Comparison of ENCODE assay signal across 21 mouse cellular contexts in genomic region chr9:31168356-31169093, GRCm38 (mm10). TPM values are rescaled to one million over a fixed set of nuclear protein-coding genes. Genes with fewer than 3 reads are reported as not detected.
DNase-seq lines count a peak whose midpoint lies in the region; ATAC-seq and TF ChIP-seq lines count a peak whose summit lies in the region.
"Had no signal": no experiment of that assay in that cellular context is flagged by ENCODE, and none has a peak within 500 bp of the region (broad histone marks: within the 10 kb centered on the region; RNA-seq: fewer than 3 reads in every experiment).

No protein-coding gene starts in this region.

- H3K27me3 ChIP-seq in heart, adult 2 months (ENCODE audit: control insufficient read depth, insufficient read depth, low read length) = no peaks in the 10 kb centered on the region
- no peaks in the 10 kb centered on the region for H3K27me3 ChIP-seq in heart, embryonic 11.5 days (ENCODE audit: control insufficient read depth, insufficient read depth, low read length)
- no peaks in the 10 kb centered on the region for H3K27me3 ChIP-seq in heart, postnatal 0 days (ENCODE audit: control insufficient read depth, insufficient read depth, low read length)
- H3K27me3 ChIP-seq in kidney, embryonic 15.5 days = no peaks in the 10 kb centered on the region
- H3K27me3 ChIP-seq: CH12.LX; embryonic facial prominence, embryonic 13.5 days; forebrain, embryonic 12.5 days; hindbrain, embryonic 12.5 days; Patski had no signal

- no peak overlapping the region for H3K9ac ChIP-seq in heart, adult 2 months (ENCODE audit: low read depth, low read length)
- no peak overlapping the region for H3K9ac ChIP-seq in heart, embryonic 11.5 days (ENCODE audit: low read depth, low read length)
- H3K9ac ChIP-seq in heart, postnatal 0 days (replicated peaks; ENCODE audit: low read depth, low read length) = no peak overlapping the region
- H3K9ac ChIP-seq in kidney, embryonic 15.5 days = no peak overlapping the region
- H3K9ac ChIP-seq: embryonic facial prominence, embryonic 13.5 days; forebrain, embryonic 12.5 days; hindbrain, embryonic 12.5 days had no signal

- H3K9me3 ChIP-seq in heart, embryonic 11.5 days (replicated peaks; ENCODE audit: control insufficient read depth, low read length) = no peaks in the 10 kb centered on the region
- no peaks in the 10 kb centered on the region for H3K9me3 ChIP-seq in heart, postnatal 0 days (replicated peaks; ENCODE audit: control insufficient read depth, low read length)
- H3K9me3 ChIP-seq in kidney, embryonic 15.5 days (replicated peaks) = no peaks in the 10 kb centered on the region
- H3K9me3 ChIP-seq: embryonic facial prominence, embryonic 13.5 days; forebrain, embryonic 12.5 days; hindbrain, embryonic 12.5 days had no signal

- peak overlapping the region; percentile 16; the same call in 1 of the 2 replicates for H3K27ac ChIP-seq in heart, adult 2 months
- no peak overlapping the region for H3K27ac ChIP-seq in heart, embryonic 11.5 days (ENCODE audit: low read depth, low read length)
- peak overlapping the region; percentile 96 for H3K27ac ChIP-seq in bone marrow macrophage, adult 2 months (ENCODE audit: insufficient read depth, low read depth, low read length)
- H3K27ac ChIP-seq in heart, postnatal 0 days (ENCODE audit: low read depth) = no peak overlapping the region
- peak overlapping the region; percentile 99 for H3K27ac ChIP-seq in macrophage
- no peak overlapping the region for H3K27ac ChIP-seq in kidney, embryonic 15.5 days
- H3K27ac ChIP-seq: embryonic facial prominence, embryonic 13.5 days; forebrain, embryonic 12.5 days; hindbrain, embryonic 12.5 days had no signal

- H3K79me2 ChIP-seq in heart, adult 2 months (replicated peaks; ENCODE audit: control insufficient read depth, insufficient read depth, low read length) = no peaks in the 10 kb centered on the region
- peaks cover 47% of the 10 kb centered on the region for H3K79me2 ChIP-seq in macrophage (ENCODE audit: inconsistent target)

- no peak overlapping the region; the same call in 1 of the 2 replicates for H3K4me2 ChIP-seq in heart, embryonic 11.5 days
- H3K4me2 ChIP-seq in heart, postnatal 0 days (ENCODE audit: low read depth, low read length) = 0 out of 2 replicates have a peak overlapping the region, but pooled peaks have one; percentile 21
- no peak overlapping the region for H3K4me2 ChIP-seq in kidney, embryonic 15.5 days
- H3K4me2 ChIP-seq: embryonic facial prominence, embryonic 13.5 days; forebrain, embryonic 12.5 days; hindbrain, embryonic 12.5 days had no signal

- no peak for ATAC-seq in heart, embryonic 11.5 days (replicated peaks; ENCODE audit: insufficient number of reproducible peaks, low FRiP score, low TSS enrichment)
- ATAC-seq in heart, postnatal 0 days (ENCODE audit: insufficient read depth, low read depth) = peak; percentile 78
- ATAC-seq in kidney, embryonic 15.5 days (replicated peaks; ENCODE audit: low FRiP score) = no peak
- ATAC-seq: activated CD4-positive, CD25-positive, alpha-beta regulatory T cell, adult 4 months; forebrain, embryonic 16.5 days; hindbrain, embryonic 16.5 days; inflammation-experienced regulatory T-cells, adult 6 months; intestine, postnatal 0 days; Patski had no signal

- peaks cover 6% of the 10 kb centered on the region for H3K4me1 ChIP-seq in heart, adult 2 months (ENCODE audit: control insufficient read depth, insufficient read depth, low read length)
- H3K4me1 ChIP-seq in heart, embryonic 11.5 days (ENCODE audit: control insufficient read depth, insufficient read depth, low read length) = peaks cover 5% of the 10 kb centered on the region; the same call in 1 of the 2 replicates
- H3K4me1 ChIP-seq in bone marrow macrophage, adult 2 months (ENCODE audit: control insufficient read depth, insufficient read depth, low read length) = peaks cover 82% of the 10 kb centered on the region
- H3K4me1 ChIP-seq in heart, postnatal 0 days (ENCODE audit: control insufficient read depth, insufficient read depth) = peaks cover 7% of the 10 kb centered on the region
- no peaks in the 10 kb centered on the region for H3K4me1 ChIP-seq in kidney, embryonic 15.5 days
- H3K4me1 ChIP-seq: embryonic facial prominence, embryonic 13.5 days; forebrain, embryonic 12.5 days; hindbrain, embryonic 12.5 days had no signal

- TF ChIP-seq CTCF in heart, adult 2 months (IDR thresholded peaks at IDR 0.05) = no peak
- TF ChIP-seq CTCF in bone marrow macrophage, adult 2 months (IDR thresholded peaks at IDR 0.05; ENCODE audit: low read depth, low read length) = no peak
- TF ChIP-seq CTCF in heart, postnatal 0 days (IDR thresholded peaks at IDR 0.05; ENCODE audit: low read depth) = no peak

- TF ChIP-seq POLR2A in heart, adult 2 months (IDR thresholded peaks at IDR 0.05; ENCODE audit: insufficient read depth, low read depth, low read length) = no peak
- no peak for TF ChIP-seq POLR2A in bone marrow macrophage, adult 2 months (IDR thresholded peaks at IDR 0.05; ENCODE audit: borderline replicate concordance, low read depth, low read length)

- peaks cover 17% of the 10 kb centered on the region for H3K36me3 ChIP-seq in heart, adult 2 months (ENCODE audit: control insufficient read depth, insufficient read depth, low read length)
- peaks cover 12% of the 10 kb centered on the region for H3K36me3 ChIP-seq in heart, embryonic 11.5 days (ENCODE audit: control insufficient read depth, insufficient read depth, low read length)
- peaks cover 65% of the 10 kb centered on the region for H3K36me3 ChIP-seq in heart, postnatal 0 days (replicated peaks; ENCODE audit: control insufficient read depth, insufficient read depth, low read length)
- H3K36me3 ChIP-seq in macrophage (ENCODE audit: inconsistent target) = peaks cover 6% of the 10 kb centered on the region; the same call in 1 of the 2 replicates
- peaks cover 74% of the 10 kb centered on the region for H3K36me3 ChIP-seq in kidney, embryonic 15.5 days

- TF ChIP-seq EP300 in heart, adult 2 months (IDR thresholded peaks at IDR 0.05; ENCODE audit: insufficient read depth, low read depth, low read length) = 0 out of 2 replicates have a peak, but pooled peaks have one; percentile 41
- TF ChIP-seq EP300 in heart, postnatal 0 days (IDR thresholded peaks at IDR 0.05; ENCODE audit: low read depth) = 0 out of 2 replicates have a peak, but pooled peaks have one; percentile 32

- DNase-seq in heart, adult 2 months = peak; percentile 37 to 56
- peak; percentile 72 for DNase-seq in heart, postnatal 0 days (ENCODE audit: low spot score)
- DNase-seq: adrenal gland, postnatal 14 days; cerebellum, adult 9-10 months; cerebellum, postnatal 36 days; gastrocnemius, postnatal 25 days; kidney, adult 8-10 months had no signal

- intact Hi-C loops in heart, adult 2 months (cut with DNase I) = loop anchor here (5.0 kb wide), 2 partner anchors 39 to 114 kb away; partner anchors contain the start of gene Prdm10

- H3K4me3 ChIP-seq in heart, adult 2 months = no peak overlapping the region
- no peak overlapping the region for H3K4me3 ChIP-seq in heart, embryonic 11.5 days (ENCODE audit: low read depth, low read length)
- peak overlapping the region; percentile 13; the same call in 1 of the 2 replicates for H3K4me3 ChIP-seq in bone marrow macrophage, adult 2 months (ENCODE audit: insufficient read depth, low read length)
- H3K4me3 ChIP-seq in heart, postnatal 0 days (ENCODE audit: low read depth, low read length) = no peak overlapping the region
- H3K4me3 ChIP-seq in macrophage (ENCODE audit: inconsistent target) = no peak overlapping the region
- no peak overlapping the region for H3K4me3 ChIP-seq in kidney, embryonic 15.5 days (replicated peaks)
- H3K4me3 ChIP-seq: embryonic facial prominence, embryonic 13.5 days; forebrain, embryonic 12.5 days; hindbrain, embryonic 12.5 days had no signal

- WGBS in heart, adult 2 months = 70% methylated on average over 22 of the region's 22 CpGs
- WGBS in heart, embryonic 11.5 days (ENCODE audit: insufficient replicate concordance) = 80% methylated on average over 22 of the region's 22 CpGs
- WGBS in heart, postnatal 0 days = 53% methylated on average over 22 of the region's 22 CpGs
- WGBS in macrophage (ENCODE audit: missing documents) = 85% methylated on average over 22 of the region's 22 CpGs
- 94% methylated on average over 22 of the region's 22 CpGs for WGBS in kidney, embryonic 15.5 days

RNA-seq across cellular contexts. Expression of gene St14, which starts 36.9 kb away (rescaled TPM):
- under 1 TPM; 0.25 to 0.55 TPM for total RNA-seq in heart, adult 2 months (2021)
- polyA plus RNA-seq in heart, adult 2 months (2012; rRNA removed) = 0.18 and 1.2 TPM in 2 replicates
- 0.63 and 0.96 TPM in 2 replicates for polyA plus RNA-seq in heart, embryonic 11.5 days (2014; fragmentation: Nextera tagmentation; extraction: Ambion mirVana)
- polyA plus RNA-seq in bone marrow macrophage, adult 2 months (2012; ENCODE audit: insufficient read depth, insufficient read length, missing spikeins) = 0.64 and 1.4 TPM in 2 replicates
- total RNA-seq in heart, postnatal 0 days (2014; rRNA removed; ENCODE audit: low replicate concordance) = 3.3 TPM in 2 replicates
- 0.23 and 0.60 TPM in 2 replicates for polyA plus RNA-seq in heart, postnatal 0 days (2015; fragmentation: Nextera tagmentation; extraction: Ambion mirVana)
- 1 to 10 TPM; 1.1 to 6.3 (median 2.7) TPM for total RNA-seq in macrophage (2018; cell fraction: chromatin; rRNA removed)
- total RNA-seq in macrophage (2018; cell fraction: cytosol; rRNA removed) = 1 to 10 TPM; 1.8 to 6.9 (median 3.5) TPM
- 10 to 100 TPM in 1 of 26 experiments, 1 to 10 TPM in 25; 2.8 to 10.1 (median 4.9) TPM for total RNA-seq in macrophage (2018; cell fraction: nucleus; rRNA removed)
- 2.1 to 4.9 TPM (median 3.5 TPM) in 3 replicates for polyA plus RNA-seq in macrophage (2018)
- 32.0 and 32.5 TPM in 2 replicates for polyA plus RNA-seq in kidney, embryonic 15.5 days (2015; fragmentation: Nextera tagmentation; extraction: Ambion mirVana)
- polyA plus RNA-seq: Patski had no signal

RNA-seq across cellular contexts. Expression of gene Aplp2, which starts 43.1 kb away (rescaled TPM):
- 100 to 1,000 TPM; 285 to 294 TPM for total RNA-seq in heart, adult 2 months (2021)
- 413 and 640 TPM in 2 replicates for polyA plus RNA-seq in heart, adult 2 months (2012; rRNA removed)
- 271 and 345 TPM in 2 replicates for polyA plus RNA-seq in heart, embryonic 11.5 days (2014; fragmentation: Nextera tagmentation; extraction: Ambion mirVana)
- polyA plus RNA-seq in bone marrow macrophage, adult 2 months (2012; ENCODE audit: insufficient read depth, insufficient read length, missing spikeins) = 392 and 427 TPM in 2 replicates
- 305 and 331 TPM in 2 replicates for total RNA-seq in heart, postnatal 0 days (2014; rRNA removed; ENCODE audit: low replicate concordance)
- 301 and 312 TPM in 2 replicates for polyA plus RNA-seq in heart, postnatal 0 days (2015; fragmentation: Nextera tagmentation; extraction: Ambion mirVana)
- total RNA-seq in macrophage (2018; cell fraction: chromatin; rRNA removed) = 100 to 1,000 TPM; 101 to 757 (median 226) TPM
- 1,000 to 10,000 TPM in 1 of 26 experiments, 100 to 1,000 TPM in 25; 168 to 1,050 (median 432) TPM for total RNA-seq in macrophage (2018; cell fraction: cytosol; rRNA removed)
- total RNA-seq in macrophage (2018; cell fraction: nucleus; rRNA removed) = 1,000 to 10,000 TPM in 5 of 26 experiments, 100 to 1,000 TPM in 21; 283 to 1,667 (median 734) TPM
- 523 to 1,267 TPM (median 707 TPM) in 3 replicates for polyA plus RNA-seq in macrophage (2018)
- polyA plus RNA-seq in kidney, embryonic 15.5 days (2015; fragmentation: Nextera tagmentation; extraction: Ambion mirVana) = 325 and 336 TPM in 2 replicates

Comparison
In these comparisons a context has a peak if more than half of its experiments do, and no peak if none do; other contexts are left out.
1. H3K27ac ChIP-seq: peak in heart, adult 2 months (single experiment), bone marrow macrophage, adult 2 months (single experiment) and macrophage (single experiment); none in heart, embryonic 11.5 days (single experiment), heart, postnatal 0 days (single experiment) and kidney, embryonic 15.5 days (single experiment).